Mouse (Mus musculus) 3T3-L1 (cell line): Measurements from ENCODE around the gene Spata32.

Experiments
- DNase-seq: peaks from one replicate; pipeline ENCODE4 v3.0.0-alpha.2; 2015; ENCODE audit warnings: low read depth, low spot score

Gene Spata32

GRCm38 (mm10) chr11:103202376-103202775, 15.9 kb downstream of the Spata32 start:
- DNase-seq, result no peak

GRCm38 (mm10) chr11:103201664-103202063, 16.6 kb downstream of the Spata32 start:
- DNase-seq, result peak; percentile 90

GRCm38 (mm10) chr11:103198911-103199803, 19.1 kb downstream of the Spata32 start:
- DNase-seq, result no peak

- no peak for DNase-seq
Observed at GRCm38 (mm10) chr11:103198339-103198738, 19.9 kb downstream of the Spata32 start.

GRCm38 (mm10) chr11:103197340-103197739, 20.9 kb downstream of the Spata32 start:
- no peak for DNase-seq

GRCm38 (mm10) chr11:103195656-103196055, 22.6 kb downstream of the Spata32 start:
- DNase-seq, result no peak

GRCm38 (mm10) chr11:103195236-103195635, 23.0 kb downstream of the Spata32 start:
- no peak for DNase-seq

GRCm38 (mm10) chr11:103193825-103194168, 24.4 kb downstream of the Spata32 start:
- no peak for DNase-seq

- DNase-seq, result no peak
Observed at GRCm38 (mm10) chr11:103192956-103193824, 25.0 kb downstream of the Spata32 start.

- no peak for DNase-seq
Observed at GRCm38 (mm10) chr11:103192230-103192955, 25.8 kb downstream of the Spata32 start.

- peak; percentile 77 for DNase-seq
Observed at GRCm38 (mm10) chr11:103184891-103185290, 33.3 kb downstream of the Spata32 start.

GRCm38 (mm10) chr11:103181911-103182310, 36.3 kb downstream of the Spata32 start:
- DNase-seq, result no peak

GRCm38 (mm10) chr11:103181349-103181748, 36.9 kb downstream of the Spata32 start:
- DNase-seq, result no peak

- DNase-seq, result no peak
Observed at GRCm38 (mm10) chr11:103180426-103180825, 37.8 kb downstream of the Spata32 start.

GRCm38 (mm10) chr11:103178748-103179147, 39.5 kb downstream of the Spata32 start:
- DNase-seq, result no peak

GRCm38 (mm10) chr11:103177815-103178485, 40.3 kb downstream of the Spata32 start:
- no peak for DNase-seq

GRCm38 (mm10) chr11:103177216-103177615, 41.0 kb downstream of the Spata32 start:
- no peak for DNase-seq

- DNase-seq, result no peak
Observed at GRCm38 (mm10) chr11:103176510-103176909, 41.7 kb downstream of the Spata32 start.

GRCm38 (mm10) chr11:103175688-103176442, 42.4 kb downstream of the Spata32 start:
- peak; percentile 78 for DNase-seq

GRCm38 (mm10) chr11:103174891-103175391, 43.3 kb downstream of the Spata32 start:
- peak; percentile 90 for DNase-seq
